Mouse (Mus musculus) hindbrain, embryonic 16.5 days (tissue): Measurements from ENCODE around the gene Ntrk3. TPM values are rescaled to one million over a fixed set of nuclear protein-coding genes. Genes with fewer than 3 reads are reported as not detected.

Experiments used
- ATAC-seq: fragments of 200-750 bp; cut with Nextera tagmentation; 2 replicates; pipeline ENCODE4 v1.8.0; 2017; ENCODE audit warnings: moderate TSS enrichment, moderate library complexity
- H3K27ac ChIP-seq: fragments of 300-500 bp; sonication (generic); 2 replicates; pipeline ENCODE4 v1.5.1; 2014; ENCODE audit warnings: low read depth, mild to moderate bottlenecking, control low read depth, low read length, moderate library complexity
- H3K27me3 ChIP-seq: fragments of 300-500 bp; sonication (generic); replicated peaks from 2 replicates; pipeline ENCODE4 v1.6.1; 2014; ENCODE audit warnings: low read length; ENCODE audit not compliant: control insufficient read depth, insufficient read depth
- H3K36me3 ChIP-seq: fragments of 300-500 bp; sonication (generic); 2 replicates; pipeline ENCODE4 v1.6.1; 2014; ENCODE audit warnings: mild to moderate bottlenecking, low read length, moderate library complexity, mixed read lengths; ENCODE audit not compliant: control insufficient read depth, insufficient read depth
- H3K4me1 ChIP-seq: fragments of 300-500 bp; sonication (generic); 2 replicates; pipeline ENCODE4 v1.6.1; 2014; ENCODE audit warnings: low read depth, low read length; ENCODE audit not compliant: control insufficient read depth, insufficient read depth
- H3K4me2 ChIP-seq: fragments of 300-500 bp; sonication (generic); 2 replicates; pipeline ENCODE4 v1.6.1; 2014; ENCODE audit warnings: mild to moderate bottlenecking, low read length, control low read depth, moderate library complexity
- H3K4me3 ChIP-seq: fragments of 300-500 bp; sonication (generic); 2 replicates; pipeline ENCODE4 v1.5.1; 2014; ENCODE audit warnings: mild to moderate bottlenecking, low read length, control low read depth, moderate library complexity
- H3K9ac ChIP-seq: fragments of 300-500 bp; sonication (generic); 2 replicates; pipeline ENCODE4 v1.6.1; 2014; ENCODE audit warnings: low read depth, mild to moderate bottlenecking, control low read depth, low read length, moderate library complexity
- H3K9me3 ChIP-seq: fragments of 300-500 bp; sonication (generic); 2 replicates; pipeline ENCODE4 v1.6.1; 2014; ENCODE audit warnings: mild to moderate bottlenecking, low read length, moderate library complexity; ENCODE audit not compliant: control insufficient read depth
- WGBS: fragments of 180-500 bp; shearing (Covaris S2); extraction: QIAGEN DNeasy Blood & Tissue Kit; methylation state at CpG from one replicate; pipeline ENCODE4 v1.1.7; 2014; 5-methylcytosine and 5-hydroxymethylcytosine counted together
- polyA plus RNA-seq: library from polyadenylated mRNA; unstranded; fragments of >200 nt; fragmentation: Nextera tagmentation; extraction: Ambion mirVana; gene quantifications from 2 replicates; pipeline ENCODE4 v1.2.1, GENCODE M21; 2015

Ntrk3 gene
- polyA plus RNA-seq, 1 experiment from 2014 or later = 23.8 TPM

GRCm38 (mm10) chr7:78515042-78515609 lies 222.7 kb downstream of the Ntrk3 start:
- Histone ChIP-seq H3K27me3 (no peaks in the 10 kb centered on the region), H3K4me1 (no peaks in the 10 kb centered on the region), H3K27ac (no peak overlapping the region), H3K4me2 (no peak overlapping the region), H3K9ac (no peak overlapping the region), H3K4me3 (no peak overlapping the region), H3K9me3 (no peaks in the 10 kb centered on the region), H3K36me3 (0 out of 2 replicates have a peak, but pooled peaks cover 2% of the 10 kb centered on the region)
- no peak for ATAC-seq
- WGBS = 82% methylated on average over 7 of the region's 7 CpGs

GRCm38 (mm10) chr7:78507032-78507611 lies 230.7 kb downstream of the Ntrk3 start:
- ATAC-seq = no peak
- no peak overlapping the region for H3K4me3 ChIP-seq
- no peaks in the 10 kb centered on the region for H3K27me3 ChIP-seq
- no peak overlapping the region for H3K4me2 ChIP-seq
- no peaks in the 10 kb centered on the region for H3K9me3 ChIP-seq
- WGBS = 68% methylated on average over 2 of the region's 2 CpGs
- H3K4me1 ChIP-seq = no peaks in the 10 kb centered on the region
- H3K9ac ChIP-seq = no peak overlapping the region
- 0 out of 2 replicates have a peak, but pooled peaks cover 2% of the 10 kb centered on the region for H3K36me3 ChIP-seq
- H3K27ac ChIP-seq = no peak overlapping the region

DNA sequence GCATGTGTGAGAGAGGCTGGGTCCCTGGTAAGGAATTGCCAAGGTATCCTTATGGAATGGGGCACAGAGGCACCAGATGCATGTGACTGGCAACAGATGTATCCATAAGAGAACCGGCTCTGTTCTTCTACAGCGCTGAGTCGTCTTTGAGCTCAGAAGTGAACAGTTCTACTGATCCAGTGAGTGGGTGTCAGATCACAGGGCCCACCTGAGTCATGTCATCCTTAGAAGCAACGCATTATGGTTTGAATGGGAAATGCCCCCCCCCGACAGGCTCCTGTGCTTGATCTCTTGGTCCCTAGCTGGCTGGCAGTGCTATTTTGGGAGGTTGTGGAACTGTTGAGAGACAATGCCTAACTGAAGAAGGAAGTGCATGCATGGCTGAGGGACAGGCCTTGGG lies 236.9 kb downstream of the Ntrk3 start:
- no peak overlapping the region for H3K4me3 ChIP-seq
- no peak for ATAC-seq
- H3K27me3 ChIP-seq = no peaks in the 10 kb centered on the region
- no peaks in the 10 kb centered on the region for H3K4me1 ChIP-seq
- H3K27ac ChIP-seq = no peak overlapping the region
- no peaks in the 10 kb centered on the region for H3K9me3 ChIP-seq
- 88% methylated on average over 5 of the region's 5 CpGs for WGBS
- no peak overlapping the region for H3K4me2 ChIP-seq
- H3K9ac ChIP-seq = no peak overlapping the region
- no peaks in the 10 kb centered on the region for H3K36me3 ChIP-seq

- WGBS = 90% methylated on average over 1 of the region's 1 CpGs
- H3K36me3 ChIP-seq = no peaks in the 10 kb centered on the region
- H3K4me2 ChIP-seq = no peak overlapping the region
- H3K27me3 ChIP-seq = no peaks in the 10 kb centered on the region
- H3K4me1 ChIP-seq = no peaks in the 10 kb centered on the region
- no peak for ATAC-seq
- no peak overlapping the region for H3K27ac ChIP-seq
- H3K4me3 ChIP-seq = no peak overlapping the region
- H3K9me3 ChIP-seq = no peaks in the 10 kb centered on the region
- no peak overlapping the region for H3K9ac ChIP-seq
These were observed 237.8 kb downstream of the Ntrk3 start for GRCm38 (mm10) chr7:78499970-78500369.

DNA sequence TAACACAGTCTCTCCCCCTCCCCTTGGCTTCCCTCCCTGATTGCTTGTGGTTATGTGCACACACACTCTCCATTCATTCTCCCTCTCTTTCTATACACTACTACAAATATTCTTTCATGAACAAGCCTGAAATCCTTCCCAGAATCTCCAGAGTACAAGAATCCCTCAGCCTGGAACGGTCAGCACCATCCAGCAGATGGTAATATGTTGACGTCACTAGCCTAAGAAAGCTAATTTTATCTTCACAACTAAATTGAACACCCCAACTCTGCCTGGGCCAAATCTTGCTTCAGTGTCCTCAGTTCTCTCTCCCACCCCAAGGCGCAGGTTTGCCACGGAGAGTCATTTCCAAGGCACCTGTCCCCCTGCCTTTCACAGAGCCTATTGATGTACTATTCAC lies 239.5 kb downstream of the Ntrk3 start:
- no peaks in the 10 kb centered on the region for H3K36me3 ChIP-seq
- H3K9me3 ChIP-seq = no peaks in the 10 kb centered on the region
- H3K9ac ChIP-seq = no peak overlapping the region
- 85% methylated on average over 4 of the region's 4 CpGs for WGBS
- no peaks in the 10 kb centered on the region for H3K27me3 ChIP-seq
- no peak overlapping the region for H3K4me2 ChIP-seq
- no peak for ATAC-seq
- H3K4me3 ChIP-seq = no peak overlapping the region
- no peak overlapping the region for H3K27ac ChIP-seq
- H3K4me1 ChIP-seq = no peaks in the 10 kb centered on the region

GRCm38 (mm10) chr7:78497819-78498218 lies 240.0 kb downstream of the Ntrk3 start:
- Histone ChIP-seq H3K36me3 (no peaks in the 10 kb centered on the region), H3K9me3 (no peaks in the 10 kb centered on the region), H3K27ac (no peak overlapping the region), H3K4me1 (no peaks in the 10 kb centered on the region), H3K4me2 (no peak overlapping the region), H3K9ac (no peak overlapping the region), H3K27me3 (no peaks in the 10 kb centered on the region), H3K4me3 (no peak overlapping the region)
- WGBS = 56% methylated on average over 7 of the region's 7 CpGs
- ATAC-seq = no peak

- Histone ChIP-seq H3K4me2 (no peak overlapping the region), H3K4me3 (no peak overlapping the region), H3K27me3 (no peaks in the 10 kb centered on the region), H3K9ac (no peak overlapping the region), H3K27ac (no peak overlapping the region), H3K9me3 (no peaks in the 10 kb centered on the region), H3K4me1 (no peaks in the 10 kb centered on the region), H3K36me3 (no peaks in the 10 kb centered on the region)
- 63% methylated on average over 7 of the region's 7 CpGs for WGBS
- no peak for ATAC-seq
These were observed 244.2 kb downstream of the Ntrk3 start for GRCm38 (mm10) chr7:78493591-78493990.

GRCm38 (mm10) chr7:78491176-78491575 lies 246.6 kb downstream of the Ntrk3 start:
- 42% methylated on average over 7 of the region's 7 CpGs for WGBS
- no peak overlapping the region for H3K4me2 ChIP-seq
- no peaks in the 10 kb centered on the region for H3K4me1 ChIP-seq
- no peaks in the 10 kb centered on the region for H3K27me3 ChIP-seq
- H3K9me3 ChIP-seq = no peaks in the 10 kb centered on the region
- no peaks in the 10 kb centered on the region for H3K36me3 ChIP-seq
- no peak overlapping the region for H3K27ac ChIP-seq
- H3K9ac ChIP-seq = no peak overlapping the region
- H3K4me3 ChIP-seq = no peak overlapping the region
- peak; percentile 32; the same call in 1 of the 2 replicates for ATAC-seq

DNA sequence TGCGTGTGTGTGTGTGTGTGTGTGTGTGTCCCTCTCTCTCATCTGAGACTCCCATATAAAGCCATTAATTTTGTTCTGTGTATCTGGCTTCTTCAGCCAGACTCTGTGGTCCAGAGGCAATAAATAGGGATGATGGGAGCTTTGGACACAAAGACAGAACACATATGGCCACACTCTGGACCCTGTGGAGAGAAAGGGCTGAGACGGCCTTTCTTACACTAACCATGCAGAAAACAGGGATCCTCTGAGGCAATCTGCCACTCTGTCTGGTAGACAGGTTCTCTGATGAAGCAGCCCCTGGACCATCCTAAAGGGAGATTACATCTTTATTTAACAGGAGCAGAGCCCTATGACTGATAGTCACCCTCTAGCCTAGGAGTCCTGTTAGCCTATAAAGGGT lies 253.5 kb downstream of the Ntrk3 start:
- peaks cover 6% of the 10 kb centered on the region; the same call in 1 of the 2 replicates for H3K4me1 ChIP-seq
- H3K9me3 ChIP-seq = no peaks in the 10 kb centered on the region
- no peaks in the 10 kb centered on the region for H3K36me3 ChIP-seq
- H3K27ac ChIP-seq = no peak overlapping the region
- no peak overlapping the region for H3K4me2 ChIP-seq
- 83% methylated on average over 2 of the region's 2 CpGs for WGBS
- no peaks in the 10 kb centered on the region for H3K27me3 ChIP-seq
- peak; percentile 34; the same call in 1 of the 2 replicates for ATAC-seq
- H3K4me3 ChIP-seq = no peak overlapping the region
- no peak overlapping the region for H3K9ac ChIP-seq
